Mouse (Mus musculus) frontal cortex, postnatal 36 days (tissue): ENCODE results near the gene Znrd1as.
"Not testable (repeated sequence)": the region's sequence is repeated elsewhere in the genome, so short reads cannot be mapped to it uniquely, and the experiment has no call there.

Experiments used
- DNase-seq, 2 experiments: peaks; one replicate each; pipeline ENCODE4 v3.0.0; 2022; ENCODE audit warnings: low spot score in 2 of 2

Gene Znrd1as

DNA sequence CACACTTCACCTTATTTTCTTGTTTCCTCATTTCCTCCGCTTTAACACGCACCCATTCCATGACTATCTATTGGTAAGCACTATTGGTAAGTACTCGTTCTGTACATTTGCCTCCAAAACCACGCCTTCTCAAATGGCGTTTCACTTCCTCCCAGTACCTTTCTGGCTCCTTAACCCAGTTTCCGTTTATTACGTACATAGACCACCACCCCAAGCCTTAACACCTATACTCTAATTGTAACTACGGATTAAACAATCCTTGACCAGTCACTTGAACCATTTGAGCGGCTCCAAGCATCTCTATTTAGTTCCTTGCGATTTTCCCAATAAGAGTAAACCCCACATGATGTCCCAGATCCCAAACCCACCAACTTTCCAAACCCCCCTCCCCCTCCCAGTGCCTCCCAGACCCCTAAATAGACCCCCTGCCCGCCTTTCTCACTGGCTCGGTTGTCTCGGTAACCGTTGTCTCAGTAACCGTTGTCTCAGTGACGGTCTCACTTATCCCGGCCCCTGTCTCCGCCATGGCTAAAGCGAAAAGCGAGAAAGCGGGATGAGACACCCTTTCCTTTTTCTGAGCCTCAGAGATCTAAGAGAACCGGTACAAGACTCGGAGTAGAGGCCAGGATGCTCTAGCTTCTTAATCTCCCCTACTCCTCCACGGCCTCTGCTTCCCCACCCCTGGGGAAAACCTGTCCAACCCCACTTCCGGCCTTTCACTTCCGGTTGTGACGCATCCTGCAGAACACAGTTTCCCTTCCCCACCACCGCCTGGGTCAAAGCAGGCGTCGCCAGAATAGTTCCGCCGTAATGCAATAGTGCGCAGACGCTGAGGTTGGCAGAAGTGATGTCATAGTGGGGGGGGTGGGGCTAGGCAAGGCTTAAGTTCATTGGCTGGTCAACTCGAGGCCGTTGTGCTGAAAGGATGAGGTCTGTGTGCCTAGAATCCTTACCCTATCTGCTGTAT is 7.1 kb upstream of the Znrd1as start, which contains the start of gene Ppp1r11:
Ppp1r11 (minus strand) TSS at position 761 of the 967 bp plus-strand sequence.
- DNase-seq: peak; percentile 95 to 96

GRCm38 (mm10) chr17:36952631-36953030 is 5.8 kb upstream of the Znrd1as start:
- no peak for DNase-seq

GRCm38 (mm10) chr17:36953062-36953461 is 5.3 kb upstream of the Znrd1as start:
- DNase-seq: no peak

DNA sequence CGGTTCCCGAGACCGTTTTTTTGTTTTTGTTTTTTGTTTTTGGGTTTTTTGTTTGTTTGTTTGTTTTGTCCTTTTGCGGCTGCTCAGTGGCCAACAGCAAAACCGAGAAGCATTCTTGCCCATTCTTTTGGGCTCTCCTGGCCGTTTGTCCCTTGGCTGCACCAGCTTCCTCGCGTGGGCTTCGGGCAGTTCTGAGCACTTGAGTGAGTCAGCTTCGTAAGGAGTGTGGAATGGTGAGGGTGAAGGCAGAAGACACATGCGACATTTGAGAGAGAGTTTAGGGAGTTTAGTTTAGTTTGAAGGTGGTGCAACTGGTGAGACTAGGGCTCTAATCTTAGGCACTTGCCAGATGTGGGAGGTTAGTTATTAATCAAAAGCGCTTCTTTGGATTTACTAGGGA is 492 bp downstream of the Znrd1as start:
- DNase-seq: no peak

DNA sequence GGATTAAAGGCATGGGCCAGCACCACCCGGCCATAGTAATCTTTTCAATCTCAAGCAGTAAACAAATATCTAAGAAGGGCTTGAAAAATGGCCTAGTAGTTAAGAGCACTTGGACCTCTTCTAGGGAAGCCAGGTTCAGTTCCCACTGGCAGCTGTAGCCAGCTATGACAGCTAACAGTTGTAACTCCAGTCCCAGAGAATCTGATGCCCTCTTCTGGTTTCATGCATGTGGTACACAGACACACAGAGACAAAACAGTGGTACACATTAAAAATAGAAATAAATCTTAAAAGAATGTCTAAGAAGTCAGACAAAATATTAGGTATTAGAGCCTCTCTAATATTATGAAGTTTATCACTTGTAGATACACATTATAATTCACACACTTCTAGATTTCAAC is 2.7 kb downstream of the Znrd1as start:
- DNase-seq: no peak

- no peak for DNase-seq
These were observed 8.5 kb downstream of the Znrd1as start for GRCm38 (mm10) chr17:36966875-36967274.

GRCm38 (mm10) chr17:36970316-36970890 is 12.0 kb downstream of the Znrd1as start:
- no peak for DNase-seq

GRCm38 (mm10) chr17:36971172-36971850 is 12.9 kb downstream of the Znrd1as start:
- no peak for DNase-seq

- no peak for DNase-seq
These were observed 14.4 kb downstream of the Znrd1as start for GRCm38 (mm10) chr17:36972791-36973190.

GRCm38 (mm10) chr17:36973271-36973787 is 14.9 kb downstream of the Znrd1as start:
- DNase-seq: no peak

DNA sequence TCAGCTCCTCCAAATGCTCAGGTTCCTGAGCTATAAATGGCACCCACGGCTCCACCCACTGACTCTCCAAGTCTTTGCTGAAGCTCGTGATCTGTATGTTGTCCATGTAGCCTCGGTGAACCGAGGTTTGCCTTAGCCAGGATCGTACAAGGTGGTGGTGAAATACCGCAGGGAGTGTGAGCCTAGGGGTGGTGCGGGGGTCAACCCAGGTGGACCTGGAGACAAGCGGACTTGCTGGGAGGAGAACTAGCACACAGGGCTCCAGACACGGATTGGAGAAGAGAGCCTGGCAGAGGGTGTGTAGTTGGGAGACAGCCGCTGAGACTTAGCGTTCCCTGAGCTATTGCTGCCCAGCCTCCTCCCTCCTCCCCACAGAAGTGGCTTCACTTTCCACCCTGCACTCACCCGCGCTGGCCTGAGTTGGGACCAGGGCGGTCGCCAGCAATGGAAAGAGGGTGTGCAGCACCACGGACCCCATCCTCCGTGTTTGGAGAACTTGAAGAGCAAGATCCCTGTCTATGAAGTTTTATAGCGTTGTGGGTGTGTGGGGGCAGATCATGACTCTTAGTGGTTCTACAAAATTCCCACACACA is 22.9 kb downstream of the Znrd1as start, which contains the start of gene 2410137M14Rik:
2410137M14Rik (minus strand) TSS at position 17 of the 593 bp plus-strand sequence.
- DNase-seq: peak; percentile 57 to 74

- no peak for DNase-seq
These were observed 23.5 kb downstream of the Znrd1as start for GRCm38 (mm10) chr17:36981845-36982244.

- DNase-seq: no peak
These were observed 24.1 kb downstream of the Znrd1as start for GRCm38 (mm10) chr17:36982253-36983155.

- DNase-seq: no peak
These were observed 30.1 kb downstream of the Znrd1as start for GRCm38 (mm10) chr17:36988475-36988874.

DNA sequence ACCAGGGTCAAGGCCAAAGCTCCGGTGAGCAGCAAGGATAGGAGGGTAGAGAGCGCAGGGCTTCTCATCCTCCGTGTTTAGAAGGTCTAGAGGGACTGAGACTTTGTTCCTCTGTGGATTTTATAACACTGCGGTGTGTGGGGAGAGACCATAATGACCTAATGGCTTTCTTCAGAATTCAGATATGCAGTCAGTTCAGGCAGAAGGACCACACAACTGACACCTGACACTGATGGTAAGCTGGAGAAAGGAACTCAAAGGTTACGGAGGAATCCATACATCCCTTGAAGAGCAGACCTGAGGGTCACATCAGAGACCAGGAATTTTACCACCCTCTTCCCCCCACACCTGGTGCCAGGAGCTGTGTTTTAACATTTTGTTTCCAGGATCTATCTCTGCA is 31.0 kb downstream of the Znrd1as start, which contains the start of gene H2-M5:
H2-M5 (minus strand) TSS at position 101 of the 400 bp plus-strand sequence.
- no peak for DNase-seq

- not testable (repeated sequence) for DNase-seq
These were observed 32.2 kb downstream of the Znrd1as start for GRCm38 (mm10) chr17:36990630-36991029.

GRCm38 (mm10) chr17:36992336-36993104 is 34.1 kb downstream of the Znrd1as start:
- DNase-seq: peak; percentile 11 to 26

- DNase-seq: no peak
These were observed 35.5 kb downstream of the Znrd1as start for GRCm38 (mm10) chr17:36993770-36994325.

DNA sequence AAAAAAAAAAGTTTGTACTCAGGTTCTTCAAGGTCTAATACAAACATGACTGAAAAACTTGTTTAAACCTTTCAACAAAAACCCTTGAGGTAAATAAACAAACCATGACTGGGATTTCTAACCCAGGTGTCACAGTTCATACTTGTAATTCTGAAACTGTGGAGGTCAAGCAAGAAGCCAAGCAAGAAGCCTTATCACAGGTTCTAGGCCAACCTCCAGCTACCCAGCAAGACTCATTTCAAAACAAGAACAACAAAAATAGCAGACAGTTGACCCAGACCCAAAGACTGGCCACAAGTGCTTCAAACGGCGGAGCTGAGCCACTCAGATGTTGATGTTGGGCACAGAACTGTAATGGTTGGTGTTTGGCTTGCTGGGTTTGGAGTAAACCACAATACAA is 36.1 kb downstream of the Znrd1as start:
- DNase-seq: no peak
